Mouse (Mus musculus) olfactory bulb, adult 2 months (tissue): ENCODE measurements around the gene Pik3r3.

Experiments
- CTCF ChIP-seq: fragments of 200-500 bp; IDR thresholded peaks from 2 replicates; pipeline ENCODE4 v1.5.1; 2012; ENCODE audit warnings: low read depth, mild to moderate bottlenecking, low read length, moderate library complexity; ENCODE audit not compliant: insufficient read depth
- POLR2A ChIP-seq: fragments of 200-500 bp; IDR thresholded peaks from 2 replicates; pipeline ENCODE4 v1.6.1; 2012; ENCODE audit warnings: mild to moderate bottlenecking, low read depth, low read length, moderate library complexity; ENCODE audit not compliant: insufficient read depth

- TF ChIP-seq POLR2A (no peak), CTCF (no peak)
These were observed 39.3 kb upstream of the Pik3r3 start for GRCm38 (mm10) chr4:116182079-116182478.
